Mouse (Mus musculus) neural tube, embryonic 11.5 days (tissue): ENCODE measurements around the gene Cntnap3. TPM values are rescaled to one million over a fixed set of nuclear protein-coding genes. Genes with fewer than 3 reads are reported as not detected.
"Not testable (repeated sequence)": the region's sequence is repeated elsewhere in the genome, so short reads cannot be mapped to it uniquely, and the experiment has no call there.

Source experiments
- ATAC-seq: fragments of 200-750 bp; cut with Nextera tagmentation; 2 replicates; pipeline ENCODE4 v1.8.0; 2017; ENCODE audit warnings: moderate number of reproducible peaks, mild to moderate bottlenecking, moderate TSS enrichment, moderate library complexity; ENCODE audit not compliant: insufficient read depth, low FRiP score, low TSS enrichment
- DNase-seq: peaks from one replicate; pipeline ENCODE4 v3.0.0-alpha.2; 2015; ENCODE audit warnings: low spot score
- H3K27ac ChIP-seq: fragments of 300-500 bp; sonication (generic); 2 replicates; pipeline ENCODE4 v1.5.1; 2014; ENCODE audit warnings: low read depth, mild to moderate bottlenecking, low read length
- H3K27me3 ChIP-seq: fragments of 300-500 bp; sonication (generic); 2 replicates; pipeline ENCODE4 v1.6.1; 2014; ENCODE audit warnings: mild to moderate bottlenecking, low read length, mixed read lengths; ENCODE audit not compliant: control insufficient read depth, insufficient read depth
- H3K36me3 ChIP-seq: fragments of 300-500 bp; sonication (generic); 2 replicates; pipeline ENCODE4 v1.6.1; 2014; ENCODE audit warnings: mild to moderate bottlenecking, low read length, moderate library complexity, mixed read lengths; ENCODE audit not compliant: control insufficient read depth, insufficient read depth
- H3K4me1 ChIP-seq: fragments of 300-500 bp; sonication (generic); 2 replicates; pipeline ENCODE4 v1.6.1; 2014; ENCODE audit warnings: low read length, mixed read lengths; ENCODE audit not compliant: control insufficient read depth, insufficient read depth
- H3K4me2 ChIP-seq: fragments of 300-500 bp; sonication (generic); 2 replicates; pipeline ENCODE4 v1.6.1; 2014; ENCODE audit warnings: low read depth, mild to moderate bottlenecking, moderate library complexity
- H3K4me3 ChIP-seq: fragments of 300-500 bp; sonication (generic); 2 replicates; pipeline ENCODE4 v1.5.1; 2014; ENCODE audit warnings: low read depth, low read length
- H3K9ac ChIP-seq: fragments of 300-500 bp; sonication (generic); 2 replicates; pipeline ENCODE4 v1.6.1; 2014; ENCODE audit warnings: mild to moderate bottlenecking, low read length
- H3K9me3 ChIP-seq: fragments of 300-500 bp; sonication (generic); 2 replicates; pipeline ENCODE4 v1.6.1; 2016; ENCODE audit warnings: low read length; ENCODE audit not compliant: control insufficient read depth
- WGBS: fragments of 180-500 bp; shearing (Covaris S2); extraction: QIAGEN DNeasy Blood & Tissue Kit; methylation state at CpG from one replicate; pipeline ENCODE4 v1.1.7; 2014; 5-methylcytosine and 5-hydroxymethylcytosine counted together
- polyA plus RNA-seq: library from polyadenylated mRNA; unstranded; fragments of >200 nt; fragmentation: Nextera tagmentation; extraction: Ambion mirVana; gene quantifications from 2 replicates; pipeline ENCODE4 v1.2.1, GENCODE M21; 2014

Cntnap3 gene
- polyA plus RNA-seq: 0.11 TPM in 1 of 2 replicates, not detected in the other

DNA sequence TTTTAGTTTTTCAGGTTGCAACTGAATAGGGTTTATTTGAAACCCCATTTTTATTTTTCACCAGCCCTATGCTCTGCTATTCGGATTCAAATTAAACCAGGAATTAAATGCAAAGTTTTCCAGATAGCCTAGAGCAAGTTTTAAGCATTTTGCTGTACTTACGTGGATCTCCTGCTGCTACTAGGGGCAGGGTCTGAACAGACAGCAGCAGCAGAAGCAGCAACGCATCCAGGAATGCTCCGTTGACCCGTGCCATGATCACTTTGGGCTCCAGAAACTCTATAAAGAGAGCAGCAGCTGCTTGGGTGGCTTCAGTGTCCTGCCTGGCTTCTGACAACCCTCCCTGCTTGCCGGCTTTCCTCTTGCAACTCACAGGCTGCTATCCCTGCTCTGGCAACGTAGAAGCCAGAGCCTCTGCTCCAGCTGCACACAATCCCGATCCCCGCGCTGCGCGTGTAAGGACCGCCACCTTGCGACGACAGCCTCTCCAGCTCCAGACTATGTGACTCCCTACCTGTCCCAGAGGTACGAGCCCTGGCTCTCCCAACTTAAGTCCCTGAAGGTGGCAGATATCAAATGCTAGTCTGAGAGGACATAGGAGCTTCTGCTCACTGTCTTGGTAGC, at the start of gene Cntnap3:
Gene Cntnap3 (minus strand): TSS at position 371 of the 624 bp plus-strand sequence.
- 9% methylated on average over 16 of the region's 16 CpGs for WGBS
- no peaks in the 10 kb centered on the region for H3K4me1 ChIP-seq
- no peak within 1 kb of the TSS for H3K27ac ChIP-seq
- H3K27me3 ChIP-seq: no peaks in the 10 kb centered on the region
- 0 out of 2 replicates have a peak within 1 kb of the TSS, but pooled peaks have one; percentile 17 for H3K4me2 ChIP-seq
- no peak within 1 kb of the TSS for H3K4me3 ChIP-seq
- peak; percentile 27 for DNase-seq
- no peaks in the 10 kb centered on the region for H3K9me3 ChIP-seq
- H3K36me3 ChIP-seq: no peaks in the 10 kb centered on the region
- no peak within 1 kb of the TSS for H3K9ac ChIP-seq
- 0 out of 2 replicates have a peak, but pooled peaks have one; percentile 48 for ATAC-seq

DNA sequence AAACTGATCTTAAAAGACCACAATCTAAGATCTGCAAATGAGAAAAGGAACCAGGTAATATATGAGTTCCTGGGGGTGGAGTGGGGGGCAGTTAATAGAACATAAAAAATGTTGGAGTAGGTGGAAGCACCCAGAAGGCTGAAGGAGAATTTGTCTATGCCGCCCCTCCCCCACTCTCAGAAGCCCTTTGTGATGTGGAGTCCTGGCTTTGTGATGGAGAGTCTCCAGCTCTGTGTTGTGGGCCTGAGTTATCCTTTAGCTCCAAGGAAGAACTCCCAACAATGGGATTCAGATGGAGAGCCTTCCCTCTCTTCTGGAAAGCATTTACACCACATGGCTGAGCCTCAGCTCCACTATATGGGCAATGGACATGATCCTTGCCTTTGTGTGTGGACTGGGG, 13.4 kb upstream of the Cntnap3 start, which contains the start of gene Spata31:
Gene Spata31 (plus strand): TSS at position 216 of the 400 bp plus-strand sequence.
- Histone ChIP-seq H3K4me1 (no peaks in the 10 kb centered on the region), H3K4me3 (no peak within 1 kb of the TSS), H3K4me2 (no peak within 1 kb of the TSS), H3K27ac (no peak within 1 kb of the TSS), H3K27me3 (no peaks in the 10 kb centered on the region), H3K9me3 (no peaks in the 10 kb centered on the region; the same call in 1 of the 2 replicates), H3K36me3 (no peaks in the 10 kb centered on the region), H3K9ac (no peak within 1 kb of the TSS)
- ATAC-seq: no peak
- DNase-seq: no peak
- 75% methylated on average over 1 of the region's 1 CpGs for WGBS

DNA sequence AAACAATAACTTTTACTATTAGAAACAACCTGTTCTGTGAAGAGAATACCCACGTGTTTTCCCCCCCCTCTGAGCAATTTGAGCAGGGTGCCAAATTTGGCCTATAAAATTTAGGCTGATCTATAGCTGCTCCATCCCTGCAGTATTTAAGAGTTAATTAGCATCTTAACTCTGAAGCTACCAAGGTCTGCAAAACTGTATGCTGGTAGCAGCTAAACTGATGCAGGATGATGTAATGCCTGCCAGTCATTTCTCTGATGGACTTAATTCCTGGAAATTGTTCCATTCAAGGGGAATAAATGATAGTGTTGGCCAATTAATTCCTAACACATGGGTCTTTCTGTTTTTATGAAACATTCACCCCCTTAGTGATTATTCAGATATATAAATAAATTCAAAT, 623 bp downstream of the Cntnap3 start:
- H3K27me3 ChIP-seq: no peaks in the 10 kb centered on the region
- no peaks in the 10 kb centered on the region for H3K36me3 ChIP-seq
- no peak overlapping the region for H3K27ac ChIP-seq
- H3K4me1 ChIP-seq: no peaks in the 10 kb centered on the region
- H3K9me3 ChIP-seq: no peaks in the 10 kb centered on the region
- DNase-seq (no peak), ATAC-seq (no peak)
- H3K4me3 ChIP-seq: no peak overlapping the region
- H3K9ac ChIP-seq: no peak overlapping the region
- WGBS: 35% methylated on average over 1 of the region's 1 CpGs
- no peak overlapping the region for H3K4me2 ChIP-seq

DNA sequence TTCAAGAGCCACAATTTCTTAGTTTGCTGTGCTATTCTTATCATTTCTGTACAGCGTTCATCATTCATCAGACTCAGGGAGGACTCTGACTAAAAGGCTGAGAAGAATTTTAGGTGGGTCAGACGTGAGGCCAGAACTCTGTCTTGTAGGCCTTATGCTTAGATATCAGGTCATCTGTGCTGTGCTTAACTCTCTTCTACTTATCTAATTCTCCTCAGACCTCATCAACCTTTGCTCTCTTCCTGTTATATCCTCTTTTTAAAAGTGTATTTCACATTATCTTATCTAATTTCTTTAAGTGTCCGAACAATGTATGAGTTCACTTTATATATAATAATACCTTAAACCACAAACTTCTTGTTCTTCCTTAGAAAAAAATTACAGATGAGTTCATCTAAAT, 38.4 kb downstream of the Cntnap3 start:
- H3K27me3 ChIP-seq: no peaks in the 10 kb centered on the region
- ATAC-seq (no peak), DNase-seq (no peak)
- no peak overlapping the region for H3K9ac ChIP-seq
- no peaks in the 10 kb centered on the region for H3K36me3 ChIP-seq
- no peaks in the 10 kb centered on the region for H3K9me3 ChIP-seq
- H3K27ac ChIP-seq: no peak overlapping the region
- no peak overlapping the region for H3K4me2 ChIP-seq
- 88% methylated on average over 3 of the region's 3 CpGs for WGBS
- no peaks in the 10 kb centered on the region for H3K4me1 ChIP-seq
- H3K4me3 ChIP-seq: no peak overlapping the region

DNA sequence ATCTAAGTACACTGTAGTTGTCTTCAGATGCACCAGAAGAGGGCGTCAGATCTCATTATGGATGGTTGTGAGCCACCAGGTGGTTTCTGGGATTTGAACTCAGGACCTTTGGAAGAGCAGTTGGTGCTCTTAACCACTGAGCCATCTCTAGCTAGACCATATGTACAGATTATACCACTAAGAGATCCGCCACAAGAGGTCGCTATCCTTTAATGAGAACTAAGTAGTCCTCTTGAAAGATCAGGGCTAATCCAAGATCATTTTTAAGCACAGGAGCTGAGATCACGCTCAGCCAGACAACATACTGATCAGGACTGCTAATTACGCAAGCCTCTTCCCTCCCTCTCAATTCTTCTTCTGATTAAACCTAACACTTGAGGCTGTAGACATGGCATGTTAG, 78.9 kb downstream of the Cntnap3 start:
- not testable (repeated sequence) for H3K4me2 ChIP-seq, H3K4me1 ChIP-seq, H3K9ac ChIP-seq, ATAC-seq, H3K36me3 ChIP-seq, H3K27me3 ChIP-seq, H3K4me3 ChIP-seq, H3K9me3 ChIP-seq, DNase-seq, H3K27ac ChIP-seq
- WGBS: 54% methylated on average over 5 of the region's 5 CpGs

DNA sequence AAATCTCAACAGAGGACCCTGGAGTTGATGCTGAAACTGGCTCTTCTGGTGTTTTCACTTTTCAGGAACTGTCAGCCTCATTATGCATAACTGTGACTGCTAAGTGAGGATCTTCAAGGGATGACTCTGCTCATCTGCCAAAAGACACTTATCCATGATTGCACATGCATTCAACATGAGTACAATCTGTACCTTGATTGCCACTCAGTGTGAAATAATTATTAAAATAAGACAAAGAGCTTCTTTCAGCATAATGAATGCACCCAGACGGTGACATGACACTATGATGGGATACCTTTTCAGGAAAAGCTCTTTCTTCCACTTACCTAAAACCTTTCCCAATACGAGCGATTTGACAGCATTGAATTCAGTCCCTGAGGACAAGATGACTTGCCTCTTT, 158.4 kb downstream of the Cntnap3 start:
- no peak overlapping the region for H3K4me3 ChIP-seq
- no peak for ATAC-seq
- H3K4me1 ChIP-seq: no peaks in the 10 kb centered on the region
- H3K36me3 ChIP-seq: no peaks in the 10 kb centered on the region
- no peak overlapping the region for H3K27ac ChIP-seq
- no peak for DNase-seq
- H3K9ac ChIP-seq: no peak overlapping the region
- no peaks in the 10 kb centered on the region for H3K9me3 ChIP-seq
- 87% methylated on average over 3 of the region's 3 CpGs for WGBS
- H3K27me3 ChIP-seq: no peaks in the 10 kb centered on the region
- H3K4me2 ChIP-seq: no peak overlapping the region

DNA sequence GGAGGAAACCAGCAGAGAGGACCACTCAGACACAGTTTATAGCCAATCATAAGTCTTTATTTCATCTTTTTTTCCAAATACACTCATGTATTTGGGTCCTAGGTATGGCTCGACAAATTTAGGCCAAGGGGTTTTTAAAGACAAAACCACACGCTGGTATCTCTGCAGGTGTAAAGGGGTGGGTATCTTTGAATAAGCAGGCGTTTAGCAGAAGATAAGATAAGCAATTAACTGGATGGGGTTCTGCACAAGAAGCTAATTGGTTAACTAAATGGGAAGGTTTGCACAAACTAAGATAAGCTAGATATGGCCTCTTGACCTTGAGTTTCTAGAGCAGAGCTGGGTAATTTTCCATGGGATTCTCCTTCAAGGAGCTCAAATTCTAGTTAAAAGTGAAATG, 171.5 kb downstream of the Cntnap3 start:
- DNase-seq: no peak

DNA sequence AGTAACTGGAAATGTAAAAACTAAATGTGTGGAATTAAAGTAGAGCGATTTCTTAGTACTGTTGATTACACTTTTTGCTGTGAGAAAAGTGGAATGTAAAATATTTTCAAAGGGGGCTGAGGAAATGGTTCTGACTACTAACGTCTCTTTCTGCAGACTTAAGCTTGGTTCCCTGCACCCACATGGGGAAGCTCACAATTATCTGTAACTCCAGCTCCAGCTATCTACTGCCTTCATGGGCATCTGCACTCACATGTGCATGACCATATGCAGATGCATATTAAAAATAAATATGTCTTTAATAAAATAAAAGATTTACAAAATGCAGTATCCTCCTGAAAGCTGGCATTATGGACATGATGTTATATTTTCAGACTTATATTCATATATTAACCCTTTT, 187.0 kb downstream of the Cntnap3 start:
- no peaks in the 10 kb centered on the region for H3K36me3 ChIP-seq
- no peaks in the 10 kb centered on the region for H3K27me3 ChIP-seq
- no peaks in the 10 kb centered on the region for H3K9me3 ChIP-seq
- H3K27ac ChIP-seq: no peak overlapping the region
- H3K4me3 ChIP-seq: no peak overlapping the region
- no peak overlapping the region for H3K9ac ChIP-seq
- no peak overlapping the region for H3K4me2 ChIP-seq
- ATAC-seq (no peak), DNase-seq (no peak)
- H3K4me1 ChIP-seq: no peaks in the 10 kb centered on the region
- 84% methylated on average over 2 of the region's 2 CpGs for WGBS

More for the DNA sequence above, 171.5 kb downstream of the Cntnap3 start:
- H3K9me3 ChIP-seq: no peaks in the 10 kb centered on the region
- no peak overlapping the region for H3K4me3 ChIP-seq
- no peaks in the 10 kb centered on the region for H3K27me3 ChIP-seq
- no peak overlapping the region for H3K9ac ChIP-seq
- H3K4me1 ChIP-seq: no peaks in the 10 kb centered on the region
- 85% methylated on average over 3 of the region's 3 CpGs for WGBS
- H3K27ac ChIP-seq: no peak overlapping the region
- no peak for ATAC-seq
- no peak overlapping the region for H3K4me2 ChIP-seq
- no peaks in the 10 kb centered on the region for H3K36me3 ChIP-seq

DNA sequence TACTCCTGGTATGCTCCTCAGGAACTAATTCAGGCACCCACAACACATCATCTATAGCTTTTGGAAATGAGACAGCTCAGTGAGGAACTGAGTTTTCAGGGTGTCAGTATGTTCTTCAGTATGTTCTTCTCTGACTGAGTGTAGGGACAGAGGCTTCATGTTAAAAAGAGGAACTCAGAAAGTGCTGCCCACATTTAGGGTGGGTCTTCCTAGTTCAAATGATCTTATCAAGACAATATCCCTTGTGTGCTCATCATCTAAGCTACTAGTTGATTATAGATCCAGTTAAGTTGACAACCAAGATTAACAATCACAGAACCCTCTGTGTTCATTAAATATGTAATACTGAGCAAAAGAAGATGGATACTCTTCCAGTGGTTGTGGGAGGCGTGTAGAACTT, 211.3 kb downstream of the Cntnap3 start:
- Histone ChIP-seq H3K4me1 (no peaks in the 10 kb centered on the region), H3K27me3 (no peaks in the 10 kb centered on the region), H3K9ac (no peak overlapping the region), H3K4me3 (no peak overlapping the region), H3K36me3 (no peaks in the 10 kb centered on the region), H3K9me3 (no peaks in the 10 kb centered on the region), H3K4me2 (no peak overlapping the region), H3K27ac (no peak overlapping the region)
- DNase-seq (no peak), ATAC-seq (no peak)
- WGBS: 77% methylated on average over 1 of the region's 1 CpGs
